Mouse (Mus musculus) hindbrain, embryonic 13.5 days (tissue): ENCODE data around the gene Trappc2l. TPM values are rescaled to one million over a fixed set of nuclear protein-coding genes. Genes with fewer than 3 reads are reported as not detected.

Experiments
- ATAC-seq: fragments of 200-750 bp; cut with Nextera tagmentation; 2 replicates; pipeline ENCODE4 v1.8.0; 2017; ENCODE audit warnings: moderate TSS enrichment; ENCODE audit not compliant: low FRiP score
- H3K27ac ChIP-seq: fragments of 300-500 bp; sonication (generic); 2 replicates; pipeline ENCODE4 v1.5.1; 2015; ENCODE audit warnings: inconsistent platforms, mild to moderate bottlenecking, moderate library complexity
- H3K27me3 ChIP-seq: fragments of 300-500 bp; sonication (generic); 2 replicates; pipeline ENCODE4 v1.6.1; 2015; ENCODE audit warnings: mild to moderate bottlenecking, inconsistent platforms
- H3K36me3 ChIP-seq: fragments of 300-500 bp; sonication (generic); 2 replicates; pipeline ENCODE4 v1.6.1; 2015; ENCODE audit warnings: mild to moderate bottlenecking, inconsistent platforms
- H3K4me1 ChIP-seq: fragments of 300-500 bp; sonication (generic); replicated peaks from 2 replicates; pipeline ENCODE4 v1.6.1; 2015; ENCODE audit warnings: inconsistent platforms
- H3K4me2 ChIP-seq: fragments of 300-500 bp; sonication (generic); 2 replicates; pipeline ENCODE4 v1.6.1; 2015; ENCODE audit warnings: inconsistent platforms, mild to moderate bottlenecking, moderate library complexity
- H3K4me3 ChIP-seq: fragments of 300-500 bp; sonication (generic); 2 replicates; pipeline ENCODE4 v1.5.1; 2015; ENCODE audit warnings: mild to moderate bottlenecking, inconsistent platforms
- H3K9ac ChIP-seq: fragments of 300-500 bp; sonication (generic); 2 replicates; pipeline ENCODE4 v1.6.1; 2015; ENCODE audit warnings: mild to moderate bottlenecking, inconsistent platforms
- H3K9me3 ChIP-seq: fragments of 300-500 bp; sonication (generic); 2 replicates; pipeline ENCODE4 v1.6.1; 2016; ENCODE audit warnings: inconsistent platforms
- WGBS: fragments of 180-500 bp; shearing (Covaris S2); methylation state at CpG from one replicate; pipeline ENCODE4 v1.1.7; 2015; 5-methylcytosine and 5-hydroxymethylcytosine counted together
- polyA plus RNA-seq: library from polyadenylated mRNA; unstranded; fragments of >200 nt; fragmentation: Nextera tagmentation; extraction: Ambion mirVana; gene quantifications from 2 replicates; pipeline ENCODE4 v1.2.1, GENCODE M21; 2015

Gene Trappc2l
- polyA plus RNA-seq, 1 experiment from 2014 or later, result 98.9 TPM

DNA sequence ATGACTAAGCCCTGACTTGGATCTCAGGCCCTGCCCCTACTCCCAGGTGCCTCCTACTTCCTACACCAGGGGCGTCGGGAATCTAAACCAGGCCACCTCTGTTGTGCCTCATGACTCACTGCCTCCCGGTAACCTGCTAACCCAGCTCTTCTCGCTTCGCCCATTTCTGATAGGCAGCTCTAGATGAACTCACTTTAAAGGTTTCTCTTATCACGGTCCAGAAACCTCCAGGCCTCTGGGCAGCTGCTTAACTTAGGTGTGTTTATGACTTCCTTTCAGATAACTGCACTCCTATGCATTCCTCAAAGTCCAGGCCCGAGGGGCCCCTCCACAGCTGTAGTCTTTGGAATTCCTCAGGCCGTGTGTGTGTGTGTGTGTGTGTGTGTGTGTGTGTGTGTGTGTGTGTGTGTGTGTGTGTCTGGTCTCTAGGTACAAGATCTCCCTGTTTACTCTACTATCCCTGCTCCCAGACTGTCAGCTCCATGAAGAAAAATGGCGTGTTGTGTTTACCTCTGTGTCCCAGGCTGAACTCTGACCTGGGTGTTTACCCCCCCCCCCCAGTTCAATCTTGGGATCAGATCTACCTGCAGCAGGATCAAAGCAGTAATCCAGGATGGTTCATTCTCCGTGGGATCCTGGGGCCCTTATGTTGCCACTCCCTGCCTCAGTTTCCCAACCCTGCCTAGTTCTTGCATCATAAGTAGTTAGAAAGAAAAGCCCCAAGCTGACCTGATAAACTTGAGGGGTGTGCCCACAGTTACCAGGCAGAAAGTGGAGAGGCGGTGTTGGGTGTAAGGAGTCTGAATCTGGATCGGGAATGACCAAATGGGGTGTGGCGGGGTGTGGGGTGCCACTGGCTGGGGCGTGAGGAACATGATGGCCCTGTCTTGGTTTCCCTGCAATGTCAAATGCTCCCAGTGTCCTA is 24.7 kb downstream of the Trappc2l start:
- Histone ChIP-seq H3K4me3 (no peak overlapping the region), H3K9me3 (no peaks in the 10 kb centered on the region), H3K27ac (no peak overlapping the region), H3K36me3 (peaks cover 89% of the 10 kb centered on the region), H3K4me2 (no peak overlapping the region), H3K9ac (no peak overlapping the region), H3K27me3 (no peaks in the 10 kb centered on the region), H3K4me1 (peaks cover 30% of the 10 kb centered on the region)
- ATAC-seq, result no peak
- 78% methylated on average over 14 of the region's 14 CpGs for WGBS

DNA sequence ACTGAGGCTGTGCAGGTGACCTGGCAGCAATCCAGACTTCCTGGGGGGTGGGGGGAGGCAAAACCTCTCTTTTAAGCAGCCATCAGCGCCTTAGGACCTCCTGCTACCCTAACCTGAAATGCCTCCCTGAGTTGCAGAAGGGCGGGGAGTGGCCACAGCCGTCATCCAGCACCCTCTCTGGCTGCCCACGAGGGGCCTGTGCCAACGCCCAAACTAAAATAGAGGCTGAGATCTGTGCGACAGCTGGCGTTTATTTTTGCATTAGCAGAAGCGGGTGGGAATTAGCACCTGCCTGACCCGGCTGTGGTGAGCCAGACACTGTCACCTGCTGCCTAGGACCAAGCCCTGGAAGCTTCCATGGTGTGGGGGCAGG is 25.3 kb downstream of the Trappc2l start:
- Histone ChIP-seq H3K4me2 (no peak overlapping the region), H3K27me3 (no peaks in the 10 kb centered on the region), H3K9ac (no peak overlapping the region), H3K36me3 (peaks cover 94% of the 10 kb centered on the region), H3K4me1 (peaks cover 31% of the 10 kb centered on the region), H3K9me3 (no peaks in the 10 kb centered on the region), H3K4me3 (no peak overlapping the region), H3K27ac (no peak overlapping the region)
- no peak for ATAC-seq
- 71% methylated on average over 9 of the region's 9 CpGs for WGBS

DNA sequence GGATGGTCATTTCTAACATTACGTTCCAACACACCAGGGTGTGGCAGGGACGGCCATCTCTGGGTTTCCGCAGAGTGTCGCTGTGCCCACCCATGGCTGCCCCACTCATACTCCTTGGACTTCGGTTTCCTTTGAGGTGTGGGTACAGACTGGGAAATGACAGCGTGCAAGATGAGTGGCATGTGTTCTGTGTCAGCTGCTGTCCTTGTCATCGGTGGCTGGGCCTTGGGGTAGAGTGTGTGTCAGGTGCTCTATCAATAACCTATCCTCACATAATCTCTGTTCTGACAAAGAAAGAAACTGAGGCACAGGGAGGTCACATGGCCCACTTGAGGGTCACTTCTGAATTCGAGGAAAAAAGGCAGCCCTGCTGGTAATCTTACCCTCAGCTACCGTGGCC is 25.8 kb downstream of the Trappc2l start:
- ATAC-seq, result no peak
- H3K36me3 ChIP-seq, result peaks cover 94% of the 10 kb centered on the region
- 90% methylated on average over 9 of the region's 9 CpGs for WGBS
- no peak overlapping the region for H3K4me3 ChIP-seq
- no peak overlapping the region for H3K4me2 ChIP-seq
- H3K27ac ChIP-seq, result no peak overlapping the region
- no peaks in the 10 kb centered on the region for H3K9me3 ChIP-seq
- H3K9ac ChIP-seq, result no peak overlapping the region
- peaks cover 35% of the 10 kb centered on the region for H3K4me1 ChIP-seq
- H3K27me3 ChIP-seq, result no peaks in the 10 kb centered on the region

DNA sequence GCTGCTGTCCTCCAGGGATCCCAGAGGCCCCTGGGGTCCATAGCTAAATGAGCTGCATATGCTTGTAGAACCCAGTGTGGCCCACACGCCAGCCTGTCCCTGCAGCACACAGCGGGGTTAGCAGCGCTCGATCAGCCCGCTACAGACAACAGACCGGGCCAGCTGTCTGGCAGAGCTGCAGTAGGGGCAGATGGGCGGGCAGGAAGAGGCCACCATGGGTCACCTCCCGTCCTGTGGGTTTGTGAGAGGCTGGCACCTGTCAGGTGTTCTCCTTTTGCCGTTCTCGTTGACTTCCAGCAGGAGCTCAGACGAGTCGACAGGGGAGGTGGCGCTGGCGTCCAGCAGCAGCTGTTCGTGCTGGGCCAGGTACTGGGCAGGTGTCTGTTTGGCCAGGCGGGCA is 27.2 kb downstream of the Trappc2l start:
- peaks cover 93% of the 10 kb centered on the region for H3K36me3 ChIP-seq
- peaks cover 35% of the 10 kb centered on the region for H3K4me1 ChIP-seq
- H3K9me3 ChIP-seq, result no peaks in the 10 kb centered on the region
- 0 out of 2 replicates have a peak overlapping the region, but pooled peaks have one; percentile 13 for H3K9ac ChIP-seq
- no peak overlapping the region for H3K4me3 ChIP-seq
- no peaks in the 10 kb centered on the region for H3K27me3 ChIP-seq
- no peak for ATAC-seq
- WGBS, result 72% methylated on average over 16 of the region's 16 CpGs
- H3K27ac ChIP-seq, result peak overlapping the region; percentile 69
- H3K4me2 ChIP-seq, result no peak overlapping the region

DNA sequence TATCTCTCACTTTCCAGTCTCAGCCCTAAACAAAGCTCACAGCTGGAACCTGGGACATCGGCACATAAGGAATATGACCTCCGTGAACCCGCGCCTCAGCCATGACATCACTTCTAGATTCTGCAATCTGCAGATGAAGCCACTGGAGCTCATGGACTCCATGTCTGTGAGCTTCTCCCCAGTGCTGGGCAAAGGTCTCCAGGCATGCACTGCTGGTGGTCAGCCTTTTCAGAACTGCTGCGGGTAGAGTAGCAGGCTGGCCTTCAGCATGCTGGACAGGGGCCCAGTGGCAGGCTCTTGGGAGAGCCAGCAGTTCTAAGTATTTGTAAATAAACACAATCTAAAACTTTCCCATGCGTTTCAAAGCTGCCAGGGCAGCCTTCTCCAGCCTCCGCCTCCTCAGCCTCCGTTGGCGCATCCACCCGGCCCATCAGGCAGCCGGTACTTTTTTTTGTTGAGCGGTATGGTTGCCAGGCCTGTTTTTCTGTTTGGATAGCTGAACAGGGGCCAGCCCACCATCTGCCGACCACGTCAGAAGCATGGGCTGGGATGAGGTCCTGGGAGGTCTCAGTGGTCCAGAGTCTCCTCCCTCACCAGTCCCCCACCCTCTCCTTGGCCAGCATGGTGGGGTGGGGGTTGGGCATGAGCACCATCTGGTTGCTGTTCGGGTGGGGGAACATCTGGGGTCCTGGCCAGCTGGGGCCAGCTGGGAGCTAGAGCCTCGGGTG is 28.2 kb downstream of the Trappc2l start:
- WGBS, result 32% methylated on average over 16 of the region's 16 CpGs
- peaks cover 35% of the 10 kb centered on the region for H3K4me1 ChIP-seq
- H3K27me3 ChIP-seq, result no peaks in the 10 kb centered on the region
- no peak overlapping the region for H3K9ac ChIP-seq
- H3K4me2 ChIP-seq, result no peak overlapping the region
- H3K36me3 ChIP-seq, result peaks cover 93% of the 10 kb centered on the region
- no peak overlapping the region for H3K4me3 ChIP-seq
- no peak for ATAC-seq
- peak overlapping the region; percentile 69 for H3K27ac ChIP-seq
- no peaks in the 10 kb centered on the region for H3K9me3 ChIP-seq

DNA sequence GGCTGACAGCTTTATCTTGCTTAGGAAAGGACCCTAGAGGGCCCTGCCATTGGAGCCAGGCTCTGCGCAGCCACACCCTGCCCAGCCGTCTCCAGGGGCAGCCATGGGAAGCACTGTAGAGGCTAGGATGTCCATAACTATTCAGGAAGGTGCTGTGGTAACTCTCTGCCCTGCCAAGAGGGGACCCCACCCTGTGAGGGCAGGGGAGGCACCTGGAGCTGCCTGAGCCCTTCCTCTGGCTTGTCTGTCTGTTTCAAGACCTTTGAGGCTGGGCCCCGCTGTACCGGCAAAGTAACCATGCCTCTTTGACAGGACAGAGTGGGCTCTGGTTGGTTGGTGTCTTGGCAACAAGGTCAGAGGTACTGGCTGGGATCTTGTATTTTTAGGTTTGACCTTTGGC is 29.4 kb downstream of the Trappc2l start:
- H3K27ac ChIP-seq, result peak overlapping the region; percentile 69; the same call in 1 of the 2 replicates
- H3K36me3 ChIP-seq, result peaks cover 93% of the 10 kb centered on the region
- no peak overlapping the region for H3K4me3 ChIP-seq
- no peak for ATAC-seq
- H3K9ac ChIP-seq, result peak overlapping the region; percentile 49; the same call in 1 of the 2 replicates
- H3K4me1 ChIP-seq, result peaks cover 35% of the 10 kb centered on the region
- no peaks in the 10 kb centered on the region for H3K27me3 ChIP-seq
- no peaks in the 10 kb centered on the region for H3K9me3 ChIP-seq
- 89% methylated on average over 4 of the region's 4 CpGs for WGBS
- H3K4me2 ChIP-seq, result no peak overlapping the region

DNA sequence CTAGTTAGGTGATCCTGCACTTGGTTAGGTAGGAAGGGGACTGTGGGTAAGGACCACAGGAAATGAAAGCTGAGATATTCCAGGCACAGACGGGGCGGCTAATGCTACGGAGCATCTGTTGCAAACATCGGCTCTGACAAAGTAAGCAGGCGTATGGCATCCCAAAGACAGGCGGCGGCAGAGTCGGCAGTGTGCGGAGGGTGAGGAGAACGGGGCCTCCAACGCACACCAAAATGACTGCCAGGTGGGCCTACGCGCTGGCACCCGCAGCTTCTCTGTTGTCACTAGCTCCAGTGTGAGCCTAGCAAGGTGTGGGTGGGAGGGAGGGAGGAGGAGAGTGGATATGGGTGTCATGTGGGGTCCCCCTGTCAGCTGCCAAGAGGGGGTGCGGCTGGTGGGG is 30.0 kb downstream of the Trappc2l start:
- Histone ChIP-seq H3K9ac (no peak overlapping the region), H3K4me2 (no peak overlapping the region), H3K4me1 (peaks cover 35% of the 10 kb centered on the region), H3K27ac (no peak overlapping the region), H3K27me3 (no peaks in the 10 kb centered on the region), H3K4me3 (no peak overlapping the region), H3K9me3 (no peaks in the 10 kb centered on the region), H3K36me3 (peaks cover 96% of the 10 kb centered on the region)
- no peak for ATAC-seq
- WGBS, result 85% methylated on average over 15 of the region's 15 CpGs

DNA sequence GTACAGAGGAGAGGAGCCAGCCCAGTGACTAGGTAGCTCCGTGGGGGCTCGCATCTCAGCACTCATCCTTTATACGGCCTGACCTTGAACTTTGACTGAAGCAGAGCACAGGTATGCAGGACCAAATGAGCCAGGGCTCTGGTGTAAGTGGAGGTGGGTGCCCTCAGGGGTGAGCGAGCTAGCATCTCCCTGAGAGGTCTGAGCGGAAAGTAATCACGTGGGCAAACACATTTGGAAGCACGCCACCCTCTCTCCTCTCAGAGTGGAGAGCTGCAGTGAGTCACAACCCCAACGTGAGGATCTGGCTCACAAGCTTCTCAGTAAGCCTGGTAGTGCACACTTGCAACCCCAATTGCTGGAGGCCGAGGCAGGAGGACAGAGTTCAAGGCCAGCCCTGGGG is 30.6 kb downstream of the Trappc2l start:
- no peak for ATAC-seq
- H3K27me3 ChIP-seq, result no peaks in the 10 kb centered on the region
- peaks cover 96% of the 10 kb centered on the region for H3K36me3 ChIP-seq
- 78% methylated on average over 9 of the region's 9 CpGs for WGBS
- no peak overlapping the region for H3K27ac ChIP-seq
- H3K4me2 ChIP-seq, result no peak overlapping the region
- no peak overlapping the region for H3K9ac ChIP-seq
- no peak overlapping the region for H3K4me3 ChIP-seq
- no peaks in the 10 kb centered on the region for H3K9me3 ChIP-seq
- peaks cover 32% of the 10 kb centered on the region for H3K4me1 ChIP-seq

DNA sequence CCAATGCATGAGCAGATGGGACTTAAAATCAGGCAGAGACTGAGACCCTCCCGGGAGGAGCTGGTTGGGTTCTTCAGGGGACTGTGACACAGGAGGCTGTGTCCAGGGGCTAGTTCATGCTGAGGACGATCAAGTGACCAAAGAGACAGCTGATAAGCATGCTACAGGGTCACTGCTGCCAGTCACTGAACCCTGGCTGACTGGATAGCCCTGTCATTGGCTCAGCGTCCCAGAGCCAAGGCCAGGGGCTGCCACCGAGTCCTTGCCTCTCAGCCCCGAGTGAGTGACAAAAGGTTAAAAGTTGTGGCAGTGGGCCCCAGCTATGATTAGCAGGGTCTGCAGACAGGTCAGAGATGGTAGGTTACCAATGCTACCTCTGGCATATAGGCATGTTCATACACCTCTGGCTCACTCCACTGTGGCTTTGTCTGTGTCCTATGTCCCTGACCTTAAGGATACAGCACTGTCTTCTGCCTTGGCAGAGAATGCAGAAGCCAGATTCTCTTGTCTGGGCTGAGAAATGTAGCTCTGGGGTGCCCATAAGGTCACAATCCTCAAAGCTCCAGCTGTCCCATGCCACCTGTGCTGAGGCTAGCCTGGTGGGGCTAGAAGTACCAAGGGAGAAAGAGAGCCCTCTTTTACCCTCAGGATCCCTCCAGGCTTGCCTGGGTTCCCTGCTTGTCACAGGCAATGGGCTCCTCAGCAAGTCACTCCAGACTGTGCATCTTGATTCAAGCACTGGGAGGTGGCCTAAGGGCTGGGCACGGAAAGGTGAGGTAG is 32.9 kb downstream of the Trappc2l start:
- 80% methylated on average over 6 of the region's 6 CpGs for WGBS

DNA sequence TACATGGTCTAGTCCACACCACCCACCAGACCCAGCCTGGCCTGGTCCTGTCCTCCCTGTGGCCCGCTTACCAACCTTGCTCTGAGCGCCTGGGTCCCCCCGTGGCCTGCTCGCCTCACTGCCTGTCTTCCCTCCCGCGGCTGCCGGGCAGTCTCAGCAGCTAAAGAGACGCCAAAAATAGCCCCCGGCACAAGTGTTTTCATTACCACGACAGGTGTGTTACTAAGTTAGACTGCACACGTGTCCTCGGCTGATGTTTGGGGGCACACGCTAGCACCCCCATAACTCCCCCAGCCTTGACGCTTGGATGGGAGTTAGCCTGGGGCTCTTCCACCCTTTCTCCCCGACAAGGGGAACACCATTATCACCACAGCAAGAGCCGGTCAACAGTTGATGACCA is 34.9 kb downstream of the Trappc2l start:
- Histone ChIP-seq H3K9me3 (no peaks in the 10 kb centered on the region), H3K27ac (no peak overlapping the region), H3K4me1 (peaks cover 19% of the 10 kb centered on the region), H3K9ac (no peak overlapping the region), H3K36me3 (peaks cover 87% of the 10 kb centered on the region), H3K4me3 (no peak overlapping the region), H3K4me2 (no peak overlapping the region), H3K27me3 (no peaks in the 10 kb centered on the region)
- ATAC-seq, result no peak
- WGBS, result 91% methylated on average over 16 of the region's 16 CpGs

More for the DNA sequence above, 32.9 kb downstream of the Trappc2l start:
- H3K4me1 ChIP-seq, result peaks cover 21% of the 10 kb centered on the region
- no peaks in the 10 kb centered on the region for H3K9me3 ChIP-seq
- no peak overlapping the region for H3K4me2 ChIP-seq
- no peaks in the 10 kb centered on the region for H3K27me3 ChIP-seq
- H3K4me3 ChIP-seq, result no peak overlapping the region
- no peak overlapping the region for H3K27ac ChIP-seq
- H3K9ac ChIP-seq, result no peak overlapping the region
- no peak for ATAC-seq
- peaks cover 95% of the 10 kb centered on the region for H3K36me3 ChIP-seq

DNA sequence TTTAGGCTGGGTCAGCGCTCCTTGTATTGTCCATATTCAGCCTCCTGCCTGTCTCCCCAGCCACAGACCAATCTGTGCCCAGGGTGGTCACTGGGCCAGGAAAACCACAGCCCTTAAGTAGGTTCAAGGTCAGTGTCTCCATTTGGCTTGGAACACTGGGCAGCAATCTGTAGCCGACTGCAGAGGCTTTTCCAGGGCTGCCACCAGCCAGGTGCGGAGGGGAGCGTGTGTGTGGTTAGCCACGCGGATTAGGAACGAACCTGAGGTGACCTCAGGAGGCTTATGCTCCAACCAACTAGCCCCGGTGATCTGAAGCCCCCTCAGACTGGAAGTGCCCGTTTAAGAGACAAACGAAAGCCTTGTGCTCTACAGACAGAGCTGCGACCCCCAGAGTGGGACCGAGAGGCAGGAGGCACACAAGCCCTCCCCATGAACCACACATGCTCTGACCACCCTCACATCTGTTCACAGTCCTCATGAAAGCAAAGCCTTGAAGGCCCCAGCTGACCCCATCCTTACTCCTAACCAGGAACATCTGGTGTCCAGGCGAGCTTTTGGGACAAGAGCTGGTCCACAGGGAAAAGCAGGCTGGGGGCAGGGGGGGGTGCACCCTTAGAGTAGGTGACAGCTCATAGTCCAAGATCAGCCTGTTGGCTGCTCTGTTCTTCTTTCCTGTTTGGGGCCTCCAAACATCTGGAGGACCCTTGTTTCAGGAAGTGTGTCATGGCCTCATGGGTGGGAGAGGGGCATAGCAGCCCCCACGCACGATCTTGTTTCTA is 36.9 kb downstream of the Trappc2l start:
- no peak overlapping the region for H3K4me2 ChIP-seq
- no peak for ATAC-seq
- H3K9me3 ChIP-seq, result no peaks in the 10 kb centered on the region
- no peak overlapping the region for H3K9ac ChIP-seq
- no peaks in the 10 kb centered on the region for H3K27me3 ChIP-seq
- H3K36me3 ChIP-seq, result peaks cover 68% of the 10 kb centered on the region
- 80% methylated on average over 15 of the region's 15 CpGs for WGBS
- H3K4me3 ChIP-seq, result no peak overlapping the region
- H3K4me1 ChIP-seq, result peaks cover 33% of the 10 kb centered on the region
- H3K27ac ChIP-seq, result no peak overlapping the region
